Mouse (Mus musculus) C2C12 (cell line): ENCODE results near the gene Ralgds. TPM values are rescaled to one million over a fixed set of nuclear protein-coding genes. Genes with fewer than 3 reads are reported as not detected.
"Not testable (repeated sequence)": the region's sequence is repeated elsewhere in the genome, so short reads cannot be mapped to it uniquely, and the experiment has no call there.

Experiments
- H3K27me3 ChIP-seq: one replicate; pipeline ENCODE4 v1.6.1; 2011; ENCODE audit not compliant: control insufficient read depth, insufficient read depth, insufficient read length
- H3K36me3 ChIP-seq: one replicate; pipeline ENCODE4 v1.6.1; 2011; ENCODE audit not compliant: control insufficient read depth, insufficient read depth
- H3K4me3 ChIP-seq: one replicate; pipeline ENCODE4 v1.5.1; 2011; ENCODE audit warnings: mild to moderate bottlenecking, control low read depth; ENCODE audit not compliant: poor library complexity, insufficient read depth, severe bottlenecking
- H3K79me2 ChIP-seq: one replicate; pipeline ENCODE4 v1.6.1; 2011; ENCODE audit not compliant: control insufficient read depth, insufficient read depth
- H3K79me3 ChIP-seq: one replicate; pipeline ENCODE4 v1.6.1; 2011; ENCODE audit warnings: low read depth, control low read depth
- H3ac ChIP-seq: one replicate; pipeline ENCODE3; 2011; ENCODE audit warnings: low read depth; ENCODE audit not compliant: control insufficient read depth, insufficient read length
- CEBPB ChIP-seq: IDR thresholded peaks from one replicate; pipeline ENCODE4 v1.6.1; 2011; ENCODE audit warnings: low read depth, mild to moderate bottlenecking, control low read depth, moderate library complexity
- CTCF ChIP-seq: IDR thresholded peaks from one replicate; pipeline ENCODE4 v1.5.1; 2011; ENCODE audit not compliant: control insufficient read depth, insufficient read depth, insufficient read length
- FOSL1 ChIP-seq: IDR thresholded peaks from one replicate; pipeline ENCODE4 v1.8.0; 2011; ENCODE audit warnings: mild to moderate bottlenecking, low read length; ENCODE audit not compliant: poor library complexity, insufficient read depth, severe bottlenecking
- MAX ChIP-seq: IDR thresholded peaks from one replicate; pipeline ENCODE4 v1.6.1; 2011; ENCODE audit warnings: mild to moderate bottlenecking, control low read depth
- MYOD1 ChIP-seq: IDR thresholded peaks from one replicate; pipeline ENCODE4 v1.6.1; 2011; ENCODE audit warnings: low read depth; ENCODE audit not compliant: control insufficient read depth, insufficient read length
- MYOG ChIP-seq: IDR thresholded peaks from one replicate; pipeline ENCODE4 v1.6.1; 2011; ENCODE audit not compliant: control insufficient read depth, insufficient read length; ENCODE audit errors: extremely low read depth
- USF1 ChIP-seq: IDR thresholded peaks from one replicate; pipeline ENCODE4 v1.6.1; 2011; ENCODE audit warnings: low read depth, mild to moderate bottlenecking, control low read depth, moderate library complexity
- polyA plus RNA-seq: library from polyadenylated mRNA; unstranded; fragments of >200 nt; fragmentation: generic; extraction: Trizol; gene quantifications from one replicate; pipeline ENCODE4 v1.2.1, GENCODE M21; 2012; ENCODE audit warnings: missing spikeins

The Ralgds gene
- polyA plus RNA-seq, 1 experiment, result 10.5 TPM

DNA sequence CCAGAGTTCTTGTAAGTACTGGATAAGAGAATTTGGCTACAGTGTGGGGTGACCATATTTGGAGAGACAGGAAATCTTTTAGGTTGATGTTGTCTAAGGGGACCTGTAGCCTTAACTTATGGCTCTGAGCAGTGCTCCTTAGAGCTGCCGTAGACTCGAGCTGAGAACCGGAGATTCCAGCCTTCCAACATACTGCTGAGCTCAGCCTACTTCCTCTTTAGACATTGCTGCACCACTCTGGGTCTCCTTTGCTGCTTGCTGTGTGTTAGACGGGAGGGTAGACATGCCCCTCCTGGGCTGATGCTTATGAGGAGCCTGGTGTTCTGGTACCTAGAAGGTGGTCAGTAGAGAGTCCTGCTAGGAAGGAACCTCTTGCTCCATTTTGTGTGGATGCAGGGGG is 14.5 kb upstream of the Ralgds start:
- no peaks in the 10 kb centered on the region for H3K27me3 ChIP-seq
- H3K36me3 ChIP-seq, result no peaks in the 10 kb centered on the region
- no peaks in the 10 kb centered on the region for H3K79me2 ChIP-seq
- TF ChIP-seq FOSL1, result no peak
- TF ChIP-seq CTCF, result no peak
- no peak for TF ChIP-seq USF1
- H3K4me3 ChIP-seq, result no peak overlapping the region
- no peaks in the 10 kb centered on the region for H3K79me3 ChIP-seq
- no peak overlapping the region for H3ac ChIP-seq

DNA sequence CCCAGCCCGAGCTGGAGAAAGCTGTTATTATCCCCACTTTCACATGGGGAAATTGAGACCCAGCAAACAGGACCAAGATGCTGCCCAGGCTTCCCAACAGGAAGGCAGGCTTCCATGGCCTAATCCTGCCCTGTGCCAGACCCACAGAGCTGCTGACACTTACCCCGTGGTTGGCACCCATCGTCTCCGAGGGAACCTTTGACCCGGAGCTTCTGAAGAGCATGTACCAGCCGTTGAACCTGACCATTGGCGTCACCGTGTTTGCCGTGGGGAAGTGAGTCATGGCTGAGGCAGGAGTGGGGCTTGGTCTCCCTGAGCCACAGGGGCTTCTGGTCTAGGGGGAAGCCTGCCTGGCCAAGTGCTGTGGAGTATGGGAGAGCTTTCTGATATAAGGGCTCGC is 9.9 kb upstream of the Ralgds start:
- Histone ChIP-seq H3K79me2 (no peaks in the 10 kb centered on the region), H3K79me3 (no peaks in the 10 kb centered on the region), H3K36me3 (no peaks in the 10 kb centered on the region), H3K27me3 (peaks cover 15% of the 10 kb centered on the region), H3K4me3 (no peak overlapping the region), H3ac (no peak overlapping the region)
- no peak for TF ChIP-seq MYOD1
- no peak for TF ChIP-seq CEBPB
- TF ChIP-seq MAX, result no peak
- no peak for TF ChIP-seq CTCF
- TF ChIP-seq USF1, result no peak
- no peak for TF ChIP-seq MYOG
- no peak for TF ChIP-seq FOSL1

DNA sequence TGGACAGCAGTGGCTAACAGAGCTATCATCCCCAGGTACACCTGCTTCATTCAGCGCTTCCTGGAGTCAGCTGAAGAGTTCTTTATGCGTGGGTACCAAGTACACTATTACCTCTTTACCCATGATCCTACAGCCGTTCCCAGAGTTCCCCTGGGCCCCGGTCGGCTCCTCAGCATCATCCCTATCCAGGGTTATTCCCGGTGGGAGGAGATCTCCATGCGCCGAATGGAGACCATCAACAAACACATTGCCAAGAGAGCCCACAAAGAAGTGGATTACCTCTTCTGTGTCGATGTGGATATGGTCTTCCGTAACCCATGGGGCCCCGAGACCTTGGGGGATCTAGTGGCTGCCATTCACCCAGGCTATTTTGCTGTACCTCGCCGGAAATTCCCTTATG is 8.2 kb upstream of the Ralgds start:
- no peak for TF ChIP-seq CTCF
- no peak overlapping the region for H3ac ChIP-seq
- H3K36me3 ChIP-seq, result no peaks in the 10 kb centered on the region
- no peaks in the 10 kb centered on the region for H3K79me3 ChIP-seq
- H3K4me3 ChIP-seq, result no peak overlapping the region
- H3K27me3 ChIP-seq, result peaks cover 19% of the 10 kb centered on the region
- H3K79me2 ChIP-seq, result no peaks in the 10 kb centered on the region

DNA sequence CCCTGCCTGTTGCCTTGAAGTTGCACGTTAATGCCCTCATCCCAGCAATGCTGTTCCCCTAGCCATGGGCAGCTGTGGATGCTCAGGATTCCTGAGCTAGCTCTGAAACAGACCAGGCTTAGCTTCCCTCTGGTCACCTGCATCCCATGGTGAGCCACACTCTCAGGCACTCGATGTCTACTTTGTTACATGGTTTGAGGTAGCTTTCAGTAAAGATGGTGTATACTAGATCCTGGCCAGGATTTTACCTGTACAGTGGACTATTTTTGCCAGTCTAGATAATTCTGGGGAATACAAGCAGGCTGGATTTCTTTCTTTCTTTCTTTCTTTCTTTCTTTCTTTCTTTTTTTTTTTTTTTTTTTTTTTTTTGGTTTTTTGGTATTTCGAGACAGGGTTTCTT is 7.1 kb upstream of the Ralgds start, which contains the start of gene Gm10134:
TSS of gene Gm10134 (plus strand) at position 301 of the 400 bp plus-strand sequence.
- Histone ChIP-seq H3K79me2 (no peaks in the 10 kb centered on the region), H3K36me3 (no peaks in the 10 kb centered on the region), H3ac (no peak within 1 kb of the TSS), H3K4me3 (no peak within 1 kb of the TSS), H3K27me3 (peaks cover 27% of the 10 kb centered on the region), H3K79me3 (no peaks in the 10 kb centered on the region)
- no peak for TF ChIP-seq CTCF
- no peak for TF ChIP-seq MAX
- TF ChIP-seq MYOD1, result no peak

DNA sequence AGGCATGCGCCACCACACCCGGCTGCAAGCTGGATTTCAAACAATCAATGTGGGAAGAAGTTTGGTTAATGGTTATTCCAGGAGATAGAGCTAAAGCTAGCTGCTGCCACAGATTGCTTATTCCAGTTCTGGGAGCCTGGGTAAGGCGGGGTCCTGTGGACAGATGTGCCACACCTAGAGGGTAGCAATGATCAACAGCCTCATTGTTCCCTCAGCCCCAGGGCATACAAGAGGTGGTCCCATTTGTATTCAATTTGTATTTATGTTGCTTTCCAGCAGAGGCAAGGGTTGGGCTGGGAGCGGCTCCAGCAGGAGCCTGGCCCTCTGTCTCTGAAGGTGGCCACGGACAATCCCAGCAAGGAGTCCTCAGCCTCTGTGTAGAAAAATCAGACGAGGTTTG is 6.6 kb upstream of the Ralgds start:
- H3K27me3 ChIP-seq, result peaks cover 30% of the 10 kb centered on the region
- no peak overlapping the region for H3K4me3 ChIP-seq
- H3ac ChIP-seq, result no peak overlapping the region
- H3K79me3 ChIP-seq, result no peaks in the 10 kb centered on the region
- no peaks in the 10 kb centered on the region for H3K79me2 ChIP-seq
- TF ChIP-seq FOSL1 (no peak), MYOG (no peak), MAX (no peak), MYOD1 (no peak), CEBPB (no peak), USF1 (no peak), CTCF (no peak)
- H3K36me3 ChIP-seq, result no peaks in the 10 kb centered on the region

DNA sequence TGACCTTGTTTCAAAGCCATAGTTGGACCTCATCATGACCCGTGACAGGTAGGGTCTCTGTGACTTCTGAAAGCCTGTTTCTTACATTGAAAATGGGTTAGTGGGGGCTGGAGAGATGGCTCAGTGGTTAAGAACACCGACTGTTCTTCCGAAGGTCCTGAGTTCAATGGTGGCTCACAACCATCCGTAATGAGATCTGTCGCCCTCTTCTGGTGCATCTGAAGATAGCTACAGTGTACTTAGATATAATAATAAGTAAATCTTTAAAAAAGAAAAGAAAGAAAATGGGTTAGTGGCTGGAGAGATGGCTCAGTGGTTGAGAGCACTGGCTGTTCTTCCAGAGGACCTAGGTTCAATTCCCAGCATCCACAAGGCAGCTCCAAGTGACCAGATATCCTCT is 1.3 kb upstream of the Ralgds start:
- not testable (repeated sequence) for H3K36me3 ChIP-seq, H3ac ChIP-seq, H3K79me2 ChIP-seq, H3K79me3 ChIP-seq, H3K4me3 ChIP-seq
- H3K27me3 ChIP-seq, result peaks cover 24% of the 10 kb centered on the region
